Mouse (Mus musculus) lung, adult 2 months (tissue): ENCODE data around the gene Mbl1.

ENCODE experiments used
- CTCF ChIP-seq: fragments of 200-500 bp; IDR thresholded peaks from 2 replicates; pipeline ENCODE4 v1.5.1; 2011; ENCODE audit warnings: mild to moderate bottlenecking, low read length, control low read depth; ENCODE audit not compliant: insufficient read depth
- POLR2A ChIP-seq: fragments of 200-500 bp; IDR thresholded peaks from 2 replicates; pipeline ENCODE4 v1.6.1; 2011; ENCODE audit warnings: low read depth, mild to moderate bottlenecking, control low read depth, low read length, borderline replicate concordance; ENCODE audit errors: extremely low read depth

DNA sequence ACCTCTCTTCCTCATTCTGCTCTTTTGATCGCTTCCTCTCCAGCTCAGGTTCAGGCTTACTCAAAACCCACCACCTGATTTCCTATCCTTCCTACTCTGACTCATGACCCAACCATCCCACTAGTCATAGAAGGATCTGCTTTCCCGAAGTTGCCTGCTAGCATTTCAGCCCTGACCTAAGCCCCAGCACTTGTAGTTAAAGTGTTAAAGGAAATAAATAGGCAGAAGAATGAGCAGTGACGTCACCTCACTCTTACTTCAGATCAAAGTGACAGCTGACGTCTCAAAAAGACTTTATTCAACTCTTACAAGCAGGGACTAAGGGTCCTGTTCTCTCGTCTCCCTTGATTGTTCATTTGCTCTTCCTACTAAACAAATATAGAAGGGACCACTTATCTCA is 16.0 kb downstream of the Mbl1 start:
- TF ChIP-seq CTCF, result no peak
- TF ChIP-seq POLR2A, result no peak
